Mouse (Mus musculus): ENCODE results near the gene Olfr1095. TPM values are rescaled to one million over a fixed set of nuclear protein-coding genes. Genes with fewer than 3 reads are reported as not detected.

Gene Olfr1095
- polyA plus RNA-seq (2017; shearing (Covaris generic)) = not detected

GRCm38 (mm10) chr2:86851596-86851995 lies at the start of gene Olfr1095:
Gene Olfr1095 (minus strand): TSS chr2:86851696.

DNA sequence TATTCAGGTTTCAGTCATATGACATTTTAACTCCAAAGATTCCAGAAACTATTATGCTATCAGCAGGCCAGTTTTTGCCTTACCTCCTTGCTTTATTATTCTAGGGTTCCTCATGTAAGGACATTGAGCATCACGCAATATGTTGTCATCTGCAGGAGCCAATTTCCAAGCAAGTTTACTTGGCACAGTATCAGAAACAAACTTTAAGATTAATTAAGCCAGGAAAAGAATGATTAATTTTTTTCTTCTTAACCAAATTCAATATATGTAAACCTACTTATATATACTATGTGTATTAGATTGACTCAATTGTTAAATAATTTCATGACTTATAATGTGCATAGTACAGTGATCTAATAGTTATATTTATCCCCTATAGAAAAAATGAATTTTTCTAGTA lies 40.6 kb upstream of the Olfr1095 start, which contains the start of gene Olfr1097:
Gene Olfr1097, minus strand, starts transcription at position 101 of the 400 bp plus-strand sequence.

GRCm38 (mm10) chr2:86874702-86875101 lies 23.2 kb upstream of the Olfr1095 start, which contains the start of gene Gm13723:
Gene Gm13723 (minus strand): TSS chr2:86874802.

GRCm38 (mm10) chr2:86824363-86824762 lies 27.1 kb downstream of the Olfr1095 start, which contains the start of gene Olfr1094:
Gene Olfr1094 (plus strand): TSS chr2:86824663.

GRCm38 (mm10) chr2:86809918-86810317 lies 41.6 kb downstream of the Olfr1095 start, which contains the start of gene Olfr141:
Gene Olfr141 (minus strand): TSS chr2:86810018.

Other genes with a start within 250 kb of the Olfr1095 start
- not detected for gene Olfr1084, start 212.0 kb downstream of the Olfr1095 start, polyA plus RNA-seq (2017; shearing (Covaris generic))
- not detected for gene Olfr1085, start 189.7 kb downstream of the Olfr1095 start, polyA plus RNA-seq (2017; shearing (Covaris generic))
- not detected for gene Olfr1086, start 171.6 kb downstream of the Olfr1095 start, polyA plus RNA-seq (2017; shearing (Covaris generic))
- not detected for gene Olfr1087, start 153.3 kb downstream of the Olfr1095 start, polyA plus RNA-seq (2017; shearing (Covaris generic))
- not detected for gene Olfr1089, start 118.0 kb downstream of the Olfr1095 start, polyA plus RNA-seq (2017; shearing (Covaris generic))
- gene Olfr1090, start 92.7 kb downstream of the Olfr1095 start, polyA plus RNA-seq (2017; shearing (Covaris generic)) = not detected
- gene Olfr1093, start 69.2 kb downstream of the Olfr1095 start, polyA plus RNA-seq (2017; shearing (Covaris generic)) = not detected
- gene Olfr141, start 41.7 kb downstream of the Olfr1095 start, polyA plus RNA-seq (2017; shearing (Covaris generic)) = not detected
- gene Olfr1094, start 27.0 kb downstream of the Olfr1095 start, polyA plus RNA-seq (2017; shearing (Covaris generic)) = not detected
- gene Gm13723, start 23.1 kb upstream of the Olfr1095 start, polyA plus RNA-seq (2017; shearing (Covaris generic)) = not detected
- gene Olfr1097, start 40.5 kb upstream of the Olfr1095 start, polyA plus RNA-seq (2017; shearing (Covaris generic)) = not detected
- not detected for gene Olfr1098, start 72.8 kb upstream of the Olfr1095 start, polyA plus RNA-seq (2017; shearing (Covaris generic))
- not detected for gene Olfr1099, start 109.0 kb upstream of the Olfr1095 start, polyA plus RNA-seq (2017; shearing (Covaris generic))
- not detected for gene Olfr1100, start 128.3 kb upstream of the Olfr1095 start, polyA plus RNA-seq (2017; shearing (Covaris generic))
- gene Olfr1101, start 139.5 kb upstream of the Olfr1095 start, polyA plus RNA-seq (2017; shearing (Covaris generic)) = not detected
- gene Olfr1102, start 146.7 kb upstream of the Olfr1095 start, polyA plus RNA-seq (2017; shearing (Covaris generic)) = not detected
- gene Olfr1104, start 175.4 kb upstream of the Olfr1095 start, polyA plus RNA-seq (2017; shearing (Covaris generic)) = not detected
- not detected for gene Olfr1105, start 184.8 kb upstream of the Olfr1095 start, polyA plus RNA-seq (2017; shearing (Covaris generic))
- gene Olfr1106, start 200.6 kb upstream of the Olfr1095 start, polyA plus RNA-seq (2017; shearing (Covaris generic)) = not detected
- gene Olfr1107, start 224.1 kb upstream of the Olfr1095 start, polyA plus RNA-seq (2017; shearing (Covaris generic)) = not detected
- gene Olfr1109, start 244.3 kb upstream of the Olfr1095 start, polyA plus RNA-seq (2017; shearing (Covaris generic)) = not detected

Measured in inflammation-experienced regulatory T-cells, adult 16 weeks (primary cell).